Mouse (Mus musculus) brain, embryonic 14.5 days (tissue): ENCODE results near the gene Vsir.

Experiments
- CTCF ChIP-seq: fragments of 200-500 bp; IDR thresholded peaks from 2 replicates; pipeline ENCODE4 v1.5.1; 2012; ENCODE audit warnings: inconsistent platforms, mild to moderate bottlenecking, moderate library complexity, borderline replicate concordance; ENCODE audit not compliant: insufficient read depth, insufficient read length; ENCODE audit errors: extremely low read depth
- POLR2A ChIP-seq: fragments of 200-500 bp; IDR thresholded peaks from 2 replicates; pipeline ENCODE4 v1.6.1; 2012; ENCODE audit warnings: mild to moderate bottlenecking, inconsistent platforms, borderline replicate concordance; ENCODE audit not compliant: poor library complexity, insufficient read depth, insufficient read length, severe bottlenecking; ENCODE audit errors: extremely low read depth

GRCm38 (mm10) chr10:60390904-60391420 is 44.3 kb downstream of the Vsir start:
- TF ChIP-seq CTCF (no peak), POLR2A (no peak)
